Mouse (Mus musculus): ENCODE measurements around the gene Atp8b4. TPM values are rescaled to one million over a fixed set of nuclear protein-coding genes. Genes with fewer than 3 reads are reported as not detected.

The Atp8b4 gene
- polyA plus RNA-seq, 1 experiment from 2014 or later, result 0.38 TPM

DNA sequence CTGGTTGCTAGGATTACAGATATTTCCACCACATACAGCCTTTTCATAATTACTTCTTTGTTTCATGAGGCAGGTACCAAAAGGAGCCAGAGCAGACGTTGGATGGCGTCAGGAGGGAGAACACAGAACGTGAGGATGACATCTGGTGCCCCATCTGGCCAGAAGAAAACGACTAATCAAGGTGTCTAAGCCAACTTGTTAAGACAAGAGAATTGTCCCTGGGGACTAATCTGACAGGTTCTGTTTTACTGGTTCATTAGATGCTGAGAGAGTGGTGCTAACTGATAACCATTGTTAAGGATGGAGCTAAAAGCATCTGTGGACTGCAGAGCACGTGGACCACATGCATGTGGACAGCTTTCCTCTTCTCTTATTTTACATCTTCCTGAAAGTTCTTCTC lies 7.8 kb downstream of the Atp8b4 start:
- Histone ChIP-seq H3K9me3 (ENCODE audit: control insufficient read depth, low read length) (no peaks in the 10 kb centered on the region), H3K27me3 (replicated peaks; ENCODE audit: control insufficient read depth, insufficient read depth, low read length) (no peaks in the 10 kb centered on the region), H3K4me2 (ENCODE audit: low read length) (no peak overlapping the region), H3K4me1 (replicated peaks; ENCODE audit: control insufficient read depth, insufficient read depth, low read length) (no peaks in the 10 kb centered on the region), H3K27ac (ENCODE audit: low read depth) (no peak overlapping the region), H3K36me3 (ENCODE audit: control insufficient read depth, insufficient read depth, low read length) (no peaks in the 10 kb centered on the region), H3K9ac (ENCODE audit: low read length) (no peak overlapping the region), H3K4me3 (ENCODE audit: low read depth, low read length) (no peak overlapping the region)
- no peak for DNase-seq (ENCODE audit: low spot score)
- WGBS, result 61% methylated on average over 5 of the region's 5 CpGs
- ATAC-seq (replicated peaks; ENCODE audit: low FRiP score, low TSS enrichment, low read depth), result no peak

GRCm38 (mm10) chr2:126491446-126491845 lies 9.0 kb downstream of the Atp8b4 start:
- H3K9ac ChIP-seq (ENCODE audit: low read length), result no peak overlapping the region
- H3K4me3 ChIP-seq (ENCODE audit: low read depth, low read length), result no peak overlapping the region
- no peaks in the 10 kb centered on the region for H3K36me3 ChIP-seq (ENCODE audit: control insufficient read depth, insufficient read depth, low read length)
- H3K9me3 ChIP-seq (ENCODE audit: control insufficient read depth, low read length), result no peaks in the 10 kb centered on the region
- H3K4me1 ChIP-seq (replicated peaks; ENCODE audit: control insufficient read depth, insufficient read depth, low read length), result no peaks in the 10 kb centered on the region
- H3K4me2 ChIP-seq (ENCODE audit: low read length), result no peak overlapping the region
- no peaks in the 10 kb centered on the region for H3K27me3 ChIP-seq (replicated peaks; ENCODE audit: control insufficient read depth, insufficient read depth, low read length)
- WGBS, result 80% methylated on average over 4 of the region's 4 CpGs
- DNase-seq (ENCODE audit: low spot score) (no peak), ATAC-seq (replicated peaks; ENCODE audit: low FRiP score, low TSS enrichment, low read depth) (no peak)
- H3K27ac ChIP-seq (ENCODE audit: low read depth), result no peak overlapping the region

DNA sequence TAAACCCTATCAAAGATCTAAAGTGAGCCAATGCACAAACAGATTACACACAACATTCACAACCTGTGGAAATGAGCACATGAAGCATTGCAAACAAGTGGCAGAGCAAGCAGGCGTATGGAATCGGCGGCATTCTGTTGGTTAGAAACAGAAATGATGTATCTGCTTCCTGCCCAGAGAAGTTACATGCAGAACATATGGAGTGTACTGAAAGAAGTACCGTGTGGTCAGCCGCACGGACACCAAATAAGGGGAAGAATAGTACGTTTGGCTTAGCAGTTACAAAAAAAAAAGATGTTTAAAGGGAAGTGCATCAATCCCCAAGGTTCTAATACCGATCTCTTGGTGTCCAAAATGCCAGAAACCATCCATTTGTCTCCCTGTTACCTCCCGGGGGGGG lies 9.9 kb downstream of the Atp8b4 start:
- no peaks in the 10 kb centered on the region for H3K36me3 ChIP-seq (ENCODE audit: control insufficient read depth, insufficient read depth, low read length)
- H3K27me3 ChIP-seq (replicated peaks; ENCODE audit: control insufficient read depth, insufficient read depth, low read length), result no peaks in the 10 kb centered on the region
- 71% methylated on average over 9 of the region's 9 CpGs for WGBS
- ATAC-seq (replicated peaks; ENCODE audit: low FRiP score, low TSS enrichment, low read depth) (no peak), DNase-seq (ENCODE audit: low spot score) (no peak)
- H3K27ac ChIP-seq (ENCODE audit: low read depth), result no peak overlapping the region
- no peaks in the 10 kb centered on the region for H3K9me3 ChIP-seq (ENCODE audit: control insufficient read depth, low read length)
- H3K9ac ChIP-seq (ENCODE audit: low read length), result no peak overlapping the region
- H3K4me2 ChIP-seq (ENCODE audit: low read length), result no peak overlapping the region
- H3K4me3 ChIP-seq (ENCODE audit: low read depth, low read length), result no peak overlapping the region
- H3K4me1 ChIP-seq (replicated peaks; ENCODE audit: control insufficient read depth, insufficient read depth, low read length), result no peaks in the 10 kb centered on the region

DNA sequence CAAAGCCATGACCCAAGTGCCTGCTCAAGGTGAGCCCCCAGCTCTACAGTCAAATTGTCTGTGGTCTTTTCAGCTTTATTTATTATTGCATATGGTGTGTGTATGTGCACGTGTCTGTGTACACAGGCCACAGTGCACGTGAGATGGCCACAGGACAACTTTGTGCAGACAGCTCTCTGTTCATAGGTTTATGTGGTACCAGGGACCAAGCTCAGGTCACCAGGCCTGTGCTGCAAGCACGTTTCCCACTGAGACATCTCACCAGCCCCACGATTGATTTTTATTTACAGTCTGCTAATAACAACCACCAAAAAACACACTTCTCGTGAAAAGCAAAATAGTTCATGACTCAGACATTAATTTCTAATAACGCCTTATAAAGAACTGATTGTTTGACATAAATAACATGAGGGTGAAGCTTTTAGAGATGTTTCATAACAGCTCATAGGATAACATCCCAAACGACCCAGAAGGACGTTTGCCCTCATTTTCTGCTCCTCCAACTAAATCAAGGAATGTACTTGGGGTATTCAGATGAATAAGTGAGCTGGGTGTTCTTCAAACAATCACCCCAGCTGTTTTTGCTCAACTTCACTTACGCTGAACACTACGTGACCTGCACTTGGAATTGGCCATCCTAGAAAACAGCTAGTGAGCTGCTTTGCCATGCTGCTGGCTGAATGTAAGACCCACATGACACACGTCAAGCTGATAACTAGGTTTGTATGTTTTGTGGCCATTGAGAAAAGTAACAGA lies 15.0 kb downstream of the Atp8b4 start:
- no peak overlapping the region for H3K27ac ChIP-seq (ENCODE audit: low read depth)
- no peaks in the 10 kb centered on the region for H3K4me1 ChIP-seq (replicated peaks; ENCODE audit: control insufficient read depth, insufficient read depth, low read length)
- H3K4me2 ChIP-seq (ENCODE audit: low read length), result no peak overlapping the region
- WGBS, result 62% methylated on average over 11 of the region's 11 CpGs
- no peaks in the 10 kb centered on the region for H3K27me3 ChIP-seq (replicated peaks; ENCODE audit: control insufficient read depth, insufficient read depth, low read length)
- no peaks in the 10 kb centered on the region for H3K36me3 ChIP-seq (ENCODE audit: control insufficient read depth, insufficient read depth, low read length)
- H3K4me3 ChIP-seq (ENCODE audit: low read depth, low read length), result no peak overlapping the region
- no peaks in the 10 kb centered on the region for H3K9me3 ChIP-seq (ENCODE audit: control insufficient read depth, low read length)
- no peak overlapping the region for H3K9ac ChIP-seq (ENCODE audit: low read length)
- DNase-seq (ENCODE audit: low spot score), result no peak
- no peak for ATAC-seq (replicated peaks; ENCODE audit: low FRiP score, low TSS enrichment, low read depth)

DNA sequence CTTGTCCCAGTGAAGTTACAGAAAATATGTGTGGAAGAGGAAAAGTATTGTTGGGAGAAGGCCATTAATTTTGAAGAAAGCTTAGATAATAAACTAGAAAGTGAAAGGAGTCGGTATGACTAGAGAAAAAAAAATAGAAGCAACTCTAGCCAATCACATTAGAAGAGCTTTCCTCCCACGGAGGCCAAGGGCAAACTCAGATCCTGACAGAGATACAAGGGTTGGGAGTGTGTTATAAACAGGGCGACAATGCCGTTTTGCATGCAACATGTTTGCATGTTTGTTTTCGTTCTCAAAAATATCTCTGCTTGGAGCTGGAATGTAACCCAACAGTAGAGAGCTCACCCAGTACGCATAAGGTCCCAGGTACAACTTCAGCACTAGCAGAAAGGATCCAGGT lies 17.1 kb downstream of the Atp8b4 start:
- Histone ChIP-seq H3K4me3 (ENCODE audit: low read depth, low read length) (no peak overlapping the region), H3K4me1 (replicated peaks; ENCODE audit: control insufficient read depth, insufficient read depth, low read length) (no peaks in the 10 kb centered on the region), H3K27ac (ENCODE audit: low read depth) (no peak overlapping the region), H3K4me2 (ENCODE audit: low read length) (no peak overlapping the region), H3K9me3 (ENCODE audit: control insufficient read depth, low read length) (no peaks in the 10 kb centered on the region), H3K27me3 (replicated peaks; ENCODE audit: control insufficient read depth, insufficient read depth, low read length) (no peaks in the 10 kb centered on the region), H3K9ac (ENCODE audit: low read length) (no peak overlapping the region), H3K36me3 (ENCODE audit: control insufficient read depth, insufficient read depth, low read length) (no peaks in the 10 kb centered on the region)
- no peak for DNase-seq (ENCODE audit: low spot score)
- WGBS, result 70% methylated on average over 6 of the region's 6 CpGs
- no peak for ATAC-seq (replicated peaks; ENCODE audit: low FRiP score, low TSS enrichment, low read depth)

GRCm38 (mm10) chr2:126477556-126477955 lies 22.9 kb downstream of the Atp8b4 start:
- Histone ChIP-seq H3K4me2 (ENCODE audit: low read length) (no peak overlapping the region), H3K27me3 (replicated peaks; ENCODE audit: control insufficient read depth, insufficient read depth, low read length) (no peaks in the 10 kb centered on the region), H3K36me3 (ENCODE audit: control insufficient read depth, insufficient read depth, low read length) (no peaks in the 10 kb centered on the region), H3K9me3 (ENCODE audit: control insufficient read depth, low read length) (no peaks in the 10 kb centered on the region), H3K4me3 (ENCODE audit: low read depth, low read length) (no peak overlapping the region), H3K27ac (ENCODE audit: low read depth) (no peak overlapping the region), H3K4me1 (replicated peaks; ENCODE audit: control insufficient read depth, insufficient read depth, low read length) (no peaks in the 10 kb centered on the region), H3K9ac (ENCODE audit: low read length) (no peak overlapping the region)
- 90% methylated on average over 7 of the region's 7 CpGs for WGBS
- no peak for DNase-seq (ENCODE audit: low spot score)
- ATAC-seq (replicated peaks; ENCODE audit: low FRiP score, low TSS enrichment, low read depth), result no peak

GRCm38 (mm10) chr2:126475681-126476410 lies 24.6 kb downstream of the Atp8b4 start:
- ATAC-seq (replicated peaks; ENCODE audit: low FRiP score, low TSS enrichment, low read depth), result no peak
- 84% methylated on average over 11 of the region's 11 CpGs for WGBS

GRCm38 (mm10) chr2:126474019-126474418 lies 26.5 kb downstream of the Atp8b4 start:
- WGBS, result 90% methylated on average over 6 of the region's 6 CpGs

More at GRCm38 (mm10) chr2:126475681-126476410, 24.6 kb downstream of the Atp8b4 start:
- no peaks in the 10 kb centered on the region for H3K36me3 ChIP-seq (ENCODE audit: control insufficient read depth, insufficient read depth, low read length)
- H3K4me1 ChIP-seq (replicated peaks; ENCODE audit: control insufficient read depth, insufficient read depth, low read length), result no peaks in the 10 kb centered on the region
- no peaks in the 10 kb centered on the region for H3K27me3 ChIP-seq (replicated peaks; ENCODE audit: control insufficient read depth, insufficient read depth, low read length)
- no peak for DNase-seq (ENCODE audit: low spot score)
- no peak overlapping the region for H3K9ac ChIP-seq (ENCODE audit: low read length)
- no peak overlapping the region for H3K27ac ChIP-seq (ENCODE audit: low read depth)
- no peak overlapping the region for H3K4me2 ChIP-seq (ENCODE audit: low read length)
- no peaks in the 10 kb centered on the region for H3K9me3 ChIP-seq (ENCODE audit: control insufficient read depth, low read length)
- H3K4me3 ChIP-seq (ENCODE audit: low read depth, low read length), result no peak overlapping the region

GRCm38 (mm10) chr2:126472836-126473235 lies 27.6 kb downstream of the Atp8b4 start:
- H3K4me2 ChIP-seq (ENCODE audit: low read length), result no peak overlapping the region
- no peak for DNase-seq (ENCODE audit: low spot score)
- H3K27me3 ChIP-seq (replicated peaks; ENCODE audit: control insufficient read depth, insufficient read depth, low read length), result no peaks in the 10 kb centered on the region
- ATAC-seq (replicated peaks; ENCODE audit: low FRiP score, low TSS enrichment, low read depth), result no peak
- no peaks in the 10 kb centered on the region for H3K36me3 ChIP-seq (ENCODE audit: control insufficient read depth, insufficient read depth, low read length)
- no peaks in the 10 kb centered on the region for H3K4me1 ChIP-seq (replicated peaks; ENCODE audit: control insufficient read depth, insufficient read depth, low read length)
- no peak overlapping the region for H3K27ac ChIP-seq (ENCODE audit: low read depth)
- H3K4me3 ChIP-seq (ENCODE audit: low read depth, low read length), result no peak overlapping the region
- H3K9me3 ChIP-seq (ENCODE audit: control insufficient read depth, low read length), result no peaks in the 10 kb centered on the region
- H3K9ac ChIP-seq (ENCODE audit: low read length), result no peak overlapping the region
- WGBS, result 64% methylated on average over 5 of the region's 5 CpGs

More at GRCm38 (mm10) chr2:126474019-126474418, 26.5 kb downstream of the Atp8b4 start:
- H3K4me1 ChIP-seq (replicated peaks; ENCODE audit: control insufficient read depth, insufficient read depth, low read length), result no peaks in the 10 kb centered on the region
- no peak overlapping the region for H3K9ac ChIP-seq (ENCODE audit: low read length)
- H3K4me2 ChIP-seq (ENCODE audit: low read length), result no peak overlapping the region
- H3K27me3 ChIP-seq (replicated peaks; ENCODE audit: control insufficient read depth, insufficient read depth, low read length), result no peaks in the 10 kb centered on the region
- no peaks in the 10 kb centered on the region for H3K36me3 ChIP-seq (ENCODE audit: control insufficient read depth, insufficient read depth, low read length)
- ATAC-seq (replicated peaks; ENCODE audit: low FRiP score, low TSS enrichment, low read depth) (no peak), DNase-seq (ENCODE audit: low spot score) (no peak)
- no peak overlapping the region for H3K27ac ChIP-seq (ENCODE audit: low read depth)
- no peak overlapping the region for H3K4me3 ChIP-seq (ENCODE audit: low read depth, low read length)
- H3K9me3 ChIP-seq (ENCODE audit: control insufficient read depth, low read length), result no peaks in the 10 kb centered on the region
